Mouse (Mus musculus) liver, adult (tissue): ENCODE measurements at regions not wholly inside any gene's neighbourhood (a gene's known extent, or its start where the extent isn't known, plus 50 kb on each side); places are given as distances from the start of the nearest gene placed in this dataset.

ENCODE experiments used
- GATA4 ChIP-seq: IDR thresholded peaks from 2 replicates; pipeline ENCODE4 v1.6.1; 2014; ENCODE audit warnings: mild to moderate bottlenecking, low read length; ENCODE audit not compliant: insufficient replicate concordance

DNA sequence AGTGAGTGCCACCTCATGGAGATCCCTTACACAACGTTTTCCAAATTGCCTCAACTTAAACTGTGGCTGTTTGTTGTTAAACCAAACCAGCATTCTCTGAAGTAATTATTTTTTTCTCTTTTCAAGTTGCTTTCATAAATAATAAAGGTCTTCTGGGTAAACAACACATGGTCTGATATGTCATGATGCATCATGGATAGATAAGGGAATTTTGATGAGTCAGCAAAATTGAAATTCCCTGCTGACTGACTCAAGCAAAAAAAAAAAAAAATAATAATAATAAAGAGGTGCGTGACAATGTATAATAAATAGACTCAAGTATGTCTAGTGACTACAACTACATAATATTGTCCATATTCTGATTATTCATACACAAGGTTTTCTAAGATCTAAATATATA lies 201.8 kb downstream of the Adgb start:
- TF ChIP-seq GATA4 = no peak

DNA sequence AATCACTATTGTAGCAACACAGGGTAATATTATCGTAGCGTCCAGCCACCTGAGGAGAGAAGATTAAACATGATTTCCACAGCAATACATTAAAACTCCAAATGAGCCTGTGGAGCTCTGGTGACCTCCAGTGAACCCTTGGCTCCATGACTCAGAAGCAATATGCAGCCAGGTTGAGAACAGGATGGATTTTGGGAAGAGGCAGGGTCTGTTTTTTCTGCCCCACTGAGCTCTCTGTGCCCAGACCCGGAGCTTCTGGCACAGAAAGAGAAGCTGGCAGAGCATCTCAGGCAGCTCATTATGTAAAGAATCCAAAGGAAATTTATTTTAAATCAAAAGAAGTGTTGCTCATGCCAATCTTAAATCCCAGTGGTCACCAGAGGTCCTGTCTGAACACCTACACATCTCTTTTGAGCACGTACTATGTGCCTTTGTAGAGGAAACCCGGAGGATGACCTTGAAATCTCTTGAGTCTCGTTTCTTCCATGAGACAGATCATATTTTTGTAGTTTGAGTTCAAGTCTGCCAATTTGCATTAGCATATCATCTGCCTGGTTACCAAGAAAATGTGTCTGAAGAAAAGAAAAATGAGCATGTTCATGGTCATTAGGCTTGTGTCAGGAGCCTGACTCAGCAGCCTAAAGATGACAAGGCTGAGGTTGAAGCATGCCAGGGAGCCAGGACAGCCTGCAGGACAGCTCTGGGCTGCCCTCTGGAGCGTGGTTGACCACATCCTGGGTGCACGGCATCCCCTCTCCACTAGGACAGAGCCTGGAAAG lies 219.4 kb downstream of the Adgb start:
- no peak for TF ChIP-seq GATA4

DNA sequence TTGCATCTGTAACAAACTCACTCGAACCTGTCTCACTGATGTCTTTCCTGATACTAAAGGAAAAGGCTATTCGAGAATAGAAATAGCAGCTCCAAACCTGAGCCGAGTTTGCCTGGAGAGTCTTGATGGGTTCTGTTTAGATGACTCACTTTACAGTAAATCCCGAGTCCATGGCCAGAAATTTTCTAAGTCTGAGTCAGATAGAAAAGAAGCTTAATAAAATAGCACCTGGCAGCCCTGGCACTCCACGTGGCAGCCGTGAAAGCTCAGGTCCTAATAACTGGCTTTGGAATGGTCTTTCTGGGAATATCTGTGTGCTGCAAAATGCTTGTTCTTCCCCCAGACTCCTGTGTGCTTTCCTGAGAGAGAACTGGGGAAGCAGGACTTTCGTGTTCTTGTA lies 220.0 kb downstream of the Adgb start:
- TF ChIP-seq GATA4 = no peak

- TF ChIP-seq GATA4 = no peak
Measured at GRCm38 (mm10) chr10:10234894-10235523, 237.1 kb downstream of the Adgb start.

DNA sequence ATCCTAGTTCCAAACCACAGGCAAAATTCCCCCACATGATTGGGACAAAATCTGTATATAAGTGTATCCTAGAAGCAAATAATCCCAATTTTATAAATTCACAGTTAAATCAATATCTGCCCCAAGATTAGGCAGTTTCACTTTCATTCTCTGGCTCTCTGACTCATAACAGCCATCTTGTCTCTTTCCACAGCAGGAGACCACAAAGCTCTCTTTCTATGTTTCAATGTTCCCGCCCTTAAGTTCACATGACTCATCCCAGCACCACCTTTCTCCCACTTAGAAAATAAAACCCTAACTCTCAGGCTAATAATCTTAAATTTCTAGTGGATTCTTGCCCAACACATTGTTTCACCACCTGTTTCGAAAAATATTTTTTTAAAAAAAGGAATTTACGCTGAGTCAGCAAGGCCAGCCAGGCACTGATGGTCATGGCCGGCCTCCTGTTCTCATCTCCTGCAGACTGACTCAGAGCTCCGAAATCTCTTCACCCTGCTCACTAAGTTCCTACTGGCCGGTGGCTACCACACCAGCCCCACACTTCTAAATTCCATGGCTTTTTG lies 247.5 kb downstream of the Adgb start:
- TF ChIP-seq GATA4 = no peak

GRCm38 (mm10) chr10:10219726-10220125 lies 252.4 kb downstream of the Adgb start:
- TF ChIP-seq GATA4 = no peak

DNA sequence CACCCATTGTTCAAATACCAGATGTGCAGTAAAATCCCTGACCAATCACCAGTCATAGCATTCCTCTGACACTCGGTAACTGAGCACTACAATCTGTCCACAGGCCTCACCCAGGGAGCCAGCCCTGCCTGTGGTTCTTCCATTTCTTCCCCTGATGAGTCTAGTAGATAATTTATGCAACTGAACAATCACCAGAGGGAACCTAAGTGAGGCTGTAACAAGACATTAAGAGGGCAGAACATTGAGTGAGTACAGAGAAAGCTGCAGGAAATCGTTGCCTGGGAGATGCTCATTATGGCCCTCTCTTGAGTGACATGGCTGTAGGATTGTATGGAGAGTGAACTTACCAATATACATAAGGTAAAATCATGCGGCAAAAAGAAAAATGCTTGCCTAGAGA lies 255.2 kb downstream of the Adgb start:
- TF ChIP-seq GATA4 = no peak

DNA sequence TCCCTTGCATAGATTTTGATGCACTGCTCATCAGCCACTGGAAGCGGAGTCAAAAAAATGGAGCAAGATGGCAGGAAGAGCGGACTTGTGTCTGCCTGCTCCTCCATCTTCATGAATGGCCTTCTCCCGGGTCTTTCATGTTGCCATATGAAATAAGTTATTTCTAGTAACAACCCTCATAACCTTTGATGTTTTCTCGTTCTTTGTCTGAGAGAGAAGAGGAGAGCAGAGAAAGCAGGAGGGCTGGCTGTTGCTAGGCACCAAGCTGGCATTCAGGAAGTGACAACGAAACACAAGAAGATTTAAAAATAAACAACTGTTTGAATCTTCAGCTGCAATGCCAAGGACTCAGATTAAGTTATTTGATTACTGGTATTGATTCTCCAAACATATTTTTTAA lies 256.8 kb downstream of the Adgb start:
- TF ChIP-seq GATA4 = no peak

- TF ChIP-seq GATA4 = no peak
Measured at GRCm38 (mm10) chr10:10208354-10208753, 263.8 kb downstream of the Adgb start.

DNA sequence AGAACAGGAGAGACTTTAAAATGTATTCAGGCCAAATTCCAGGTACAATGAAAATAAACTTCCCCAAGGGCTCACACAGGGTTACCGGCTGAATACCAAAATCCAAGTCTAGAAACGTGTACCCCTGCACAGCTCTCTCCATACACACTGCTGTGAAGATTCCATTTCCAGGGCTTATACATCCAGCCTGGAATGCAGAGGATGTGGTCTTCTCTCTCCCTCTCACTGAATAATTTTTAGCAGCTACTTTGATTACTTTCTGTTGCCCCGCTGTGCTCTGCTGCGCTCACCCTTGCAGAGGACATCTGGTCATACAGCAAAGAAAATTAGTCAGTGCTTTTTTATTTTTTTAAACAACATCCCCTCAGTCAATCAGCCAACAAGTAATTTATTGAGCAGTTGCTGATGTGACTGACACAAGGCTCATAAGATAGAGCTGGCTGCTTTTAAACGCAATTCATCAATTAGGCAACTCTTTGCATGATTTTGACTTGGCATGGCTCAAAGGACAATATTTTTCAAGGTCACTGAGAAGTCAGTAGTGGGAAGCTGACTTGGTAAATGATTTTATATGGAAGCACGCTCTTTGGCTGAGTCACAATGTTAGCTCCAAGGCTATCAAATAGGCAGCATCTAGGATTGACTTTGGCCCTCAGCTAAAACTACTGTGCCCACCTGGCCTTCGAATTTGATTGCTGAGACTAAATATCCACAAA lies 266.2 kb downstream of the Adgb start:
- no peak for TF ChIP-seq GATA4

- TF ChIP-seq GATA4 = no peak
Measured at GRCm38 (mm10) chr10:10203982-10204381, 268.1 kb downstream of the Adgb start.

DNA sequence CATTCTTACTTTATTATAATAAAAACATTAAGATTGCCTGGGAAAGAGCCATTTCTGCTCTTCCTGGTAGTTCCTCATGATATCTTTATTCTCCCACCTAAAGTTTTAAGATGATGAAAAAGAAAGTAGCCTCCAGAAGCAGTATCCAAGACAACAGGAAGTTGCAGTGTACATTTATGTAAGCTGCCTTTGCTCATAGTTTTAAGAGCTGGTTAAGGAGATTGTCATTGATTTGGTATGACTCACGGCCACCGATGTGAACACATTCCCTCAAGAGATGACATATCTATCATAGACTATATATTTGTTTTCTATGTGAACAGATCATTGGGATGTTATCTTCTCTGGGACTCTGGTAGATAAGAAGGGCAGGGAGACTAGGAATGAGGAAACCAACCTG lies 281.8 kb downstream of the Adgb start:
- no peak for TF ChIP-seq GATA4

DNA sequence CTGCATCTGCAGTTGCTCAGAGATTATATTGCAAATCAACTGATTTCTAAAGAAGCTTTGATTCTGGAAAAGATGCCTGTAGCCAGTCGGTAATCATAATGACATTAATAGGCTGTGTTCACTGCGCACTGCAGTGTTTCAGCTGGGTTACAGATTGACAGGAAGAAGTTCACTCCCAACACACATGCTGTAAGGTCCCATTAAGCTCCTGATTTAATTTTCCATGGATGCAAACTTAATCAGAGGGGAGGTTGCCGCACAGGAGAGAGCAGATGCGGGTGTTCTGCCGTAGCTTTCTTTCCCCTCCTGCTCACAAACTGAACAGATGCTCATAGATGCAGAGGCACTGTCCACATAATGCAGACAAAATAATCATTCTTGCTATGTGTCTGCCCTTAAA lies 284.0 kb downstream of the Adgb start:
- no peak for TF ChIP-seq GATA4

GRCm38 (mm10) chr10:10186721-10187120 lies 285.4 kb downstream of the Adgb start:
- no peak for TF ChIP-seq GATA4

- TF ChIP-seq GATA4 = no peak
Measured at GRCm38 (mm10) chr10:10185298-10185883, 284.5 kb upstream of the Stxbp5 start.

DNA sequence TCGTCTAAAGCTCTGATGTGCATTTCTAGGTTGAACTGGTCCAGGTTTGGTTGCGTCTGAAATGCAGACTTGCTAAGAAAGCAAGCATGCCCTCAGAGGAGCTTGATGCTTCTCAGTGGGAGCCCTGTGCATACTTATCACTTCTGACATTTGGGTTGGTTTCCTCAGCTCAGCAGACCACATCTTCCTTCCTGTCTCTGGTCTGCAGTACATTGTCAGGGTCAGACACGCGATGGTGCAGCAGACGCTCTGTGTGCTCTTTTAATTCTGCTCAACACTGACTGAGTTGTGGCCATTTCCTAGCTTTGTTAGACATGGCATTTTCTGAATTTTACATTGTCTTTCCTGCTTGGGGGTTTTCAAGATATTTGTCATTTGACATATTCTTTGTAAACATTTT lies 283.5 kb upstream of the Stxbp5 start:
- TF ChIP-seq GATA4 = peak; percentile 29; the same call in 1 of the 2 replicates
